Mouse (Mus musculus): ENCODE measurements around the gene Ccr7. TPM values are rescaled to one million over a fixed set of nuclear protein-coding genes. Genes with fewer than 3 reads are reported as not detected.

The Ccr7 gene
- polyA plus RNA-seq, 1 experiment from 2014 or later, result 0.32 TPM

DNA sequence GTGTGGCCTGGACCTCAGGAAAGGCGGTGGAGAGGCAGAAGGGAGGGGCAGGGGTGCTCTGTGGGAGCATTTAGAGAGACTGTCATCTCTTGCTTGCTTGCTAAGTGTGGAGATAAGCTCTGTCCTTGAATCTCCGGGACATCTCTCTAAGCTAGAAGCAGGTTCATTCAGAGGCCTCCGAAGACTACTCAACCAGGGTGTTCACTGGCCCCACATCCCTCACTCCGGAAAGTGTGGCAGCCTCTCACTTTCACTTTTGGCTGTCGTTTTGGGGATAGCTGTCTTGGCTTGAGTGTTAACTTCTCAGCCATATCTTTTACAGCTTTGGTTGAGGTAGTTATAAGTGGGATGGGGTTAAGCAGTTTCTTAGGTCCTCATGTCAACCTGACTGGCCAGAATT is 10.4 kb downstream of the Ccr7 start:
- no peak overlapping the region for H3K4me2 ChIP-seq (ENCODE audit: low read depth, low read length)
- no peak overlapping the region for H3K27ac ChIP-seq (ENCODE audit: low read length)
- no peak for ATAC-seq (ENCODE audit: low read depth)
- H3K4me3 ChIP-seq (ENCODE audit: low read depth, low read length), result no peak overlapping the region
- H3K9me3 ChIP-seq (replicated peaks; ENCODE audit: control insufficient read depth, low read length), result no peaks in the 10 kb centered on the region
- no peak overlapping the region for H3K9ac ChIP-seq (ENCODE audit: low read depth, low read length)
- peaks cover 6% of the 10 kb centered on the region for H3K4me1 ChIP-seq (ENCODE audit: control insufficient read depth, low read depth, low read length)
- H3K27me3 ChIP-seq (ENCODE audit: control insufficient read depth, insufficient read depth, low read depth, low read length), result no peaks in the 10 kb centered on the region; the same call in 1 of the 2 replicates
- 22% methylated on average over 5 of the region's 5 CpGs for WGBS (ENCODE audit: insufficient replicate concordance)
- H3K36me3 ChIP-seq (ENCODE audit: control insufficient read depth, insufficient read depth), result no peaks in the 10 kb centered on the region

DNA sequence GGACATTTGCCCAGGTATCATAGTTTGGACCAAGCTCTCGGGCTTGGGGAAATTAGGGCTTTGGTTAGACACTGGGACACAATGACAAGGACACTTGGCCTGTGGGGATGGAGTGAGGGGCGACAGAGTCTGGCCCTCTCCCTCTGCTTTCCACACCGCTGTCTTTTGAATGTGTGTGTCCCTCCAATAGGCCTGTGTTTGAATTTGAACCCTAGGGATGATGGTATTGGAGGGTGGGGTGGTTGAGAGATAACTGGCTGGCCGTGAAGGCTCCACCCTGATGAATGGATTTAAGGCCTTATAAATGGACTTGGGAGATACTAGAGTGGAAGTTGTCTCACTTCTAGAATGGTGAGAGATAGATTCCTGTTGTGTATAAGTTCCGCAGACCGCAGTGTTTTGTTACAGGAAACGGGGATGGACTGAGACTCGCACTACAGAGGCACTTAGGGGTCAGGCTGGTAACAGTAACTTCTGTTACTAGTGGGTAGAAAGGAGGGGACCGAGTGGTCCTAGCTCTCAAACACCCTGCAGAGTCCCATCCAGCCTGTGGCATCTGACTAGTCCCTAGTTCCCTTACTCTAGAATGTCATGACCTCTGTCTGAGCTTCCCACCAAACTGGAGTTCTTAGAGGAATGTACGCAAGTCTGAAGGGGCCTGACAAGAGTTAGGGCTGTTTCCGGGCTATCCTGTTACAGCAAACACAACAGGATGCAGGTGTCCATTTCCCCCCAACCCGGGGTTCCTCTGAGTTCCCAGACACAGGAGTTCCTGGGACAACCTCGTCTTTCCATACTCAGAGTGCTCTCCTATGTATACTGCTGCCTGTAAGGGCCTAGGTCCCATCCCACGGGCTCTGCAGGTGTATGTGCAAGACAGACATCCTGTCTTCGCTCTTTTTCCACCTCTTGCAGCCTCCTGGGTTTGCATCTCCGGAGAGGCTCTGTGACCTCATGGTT is 11.5 kb downstream of the Ccr7 start:
- Histone ChIP-seq H3K27me3 (ENCODE audit: control insufficient read depth, insufficient read depth, low read depth, low read length) (no peaks in the 10 kb centered on the region; the same call in 1 of the 2 replicates), H3K36me3 (ENCODE audit: control insufficient read depth, insufficient read depth) (no peaks in the 10 kb centered on the region), H3K9ac (ENCODE audit: low read depth, low read length) (no peak overlapping the region), H3K4me3 (ENCODE audit: low read depth, low read length) (no peak overlapping the region), H3K4me2 (ENCODE audit: low read depth, low read length) (no peak overlapping the region), H3K27ac (ENCODE audit: low read length) (no peak overlapping the region), H3K9me3 (replicated peaks; ENCODE audit: control insufficient read depth, low read length) (no peaks in the 10 kb centered on the region), H3K4me1 (ENCODE audit: control insufficient read depth, low read depth, low read length) (peaks cover 6% of the 10 kb centered on the region)
- ATAC-seq (ENCODE audit: low read depth), result no peak
- 30% methylated on average over 16 of the region's 16 CpGs for WGBS (ENCODE audit: insufficient replicate concordance)

DNA sequence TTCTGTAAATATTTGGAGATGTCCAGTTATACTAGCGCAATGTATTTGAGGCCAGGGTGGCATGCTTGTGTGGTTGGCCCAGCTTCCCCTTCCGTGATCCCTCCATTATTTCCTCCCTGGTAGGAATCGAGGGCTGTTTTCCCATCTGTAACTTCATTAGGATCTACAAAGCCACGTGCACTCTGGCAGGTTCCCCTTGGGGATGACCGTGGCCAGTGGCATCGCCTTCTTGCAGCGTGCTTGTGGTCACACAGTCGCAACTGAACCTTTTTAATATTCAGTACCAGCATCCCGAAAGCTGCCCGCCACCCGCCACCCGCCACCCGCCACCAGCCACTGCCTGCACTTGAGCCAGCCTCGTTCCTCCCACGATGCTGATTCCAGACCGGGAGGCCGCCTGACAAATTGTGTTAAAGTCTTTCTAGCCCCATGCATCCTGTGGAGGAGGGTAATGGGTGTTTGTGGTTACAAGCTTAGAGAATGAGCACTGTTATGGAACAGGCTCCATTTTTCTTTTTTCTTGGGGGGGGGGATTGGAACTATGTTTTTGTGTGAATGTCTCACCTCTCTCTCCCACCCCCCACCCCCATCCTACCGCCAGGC is 12.3 kb downstream of the Ccr7 start:
- H3K4me2 ChIP-seq (ENCODE audit: low read depth, low read length), result no peak overlapping the region
- 23% methylated on average over 18 of the region's 18 CpGs for WGBS (ENCODE audit: insufficient replicate concordance)
- H3K9ac ChIP-seq (ENCODE audit: low read depth, low read length), result no peak overlapping the region
- H3K27ac ChIP-seq (ENCODE audit: low read length), result no peak overlapping the region
- ATAC-seq (ENCODE audit: low read depth), result no peak
- peaks cover 6% of the 10 kb centered on the region for H3K4me1 ChIP-seq (ENCODE audit: control insufficient read depth, low read depth, low read length)
- H3K4me3 ChIP-seq (ENCODE audit: low read depth, low read length), result no peak overlapping the region
- H3K9me3 ChIP-seq (replicated peaks; ENCODE audit: control insufficient read depth, low read length), result no peaks in the 10 kb centered on the region
- H3K36me3 ChIP-seq (ENCODE audit: control insufficient read depth, insufficient read depth), result no peaks in the 10 kb centered on the region
- H3K27me3 ChIP-seq (ENCODE audit: control insufficient read depth, insufficient read depth, low read depth, low read length), result no peaks in the 10 kb centered on the region; the same call in 1 of the 2 replicates

DNA sequence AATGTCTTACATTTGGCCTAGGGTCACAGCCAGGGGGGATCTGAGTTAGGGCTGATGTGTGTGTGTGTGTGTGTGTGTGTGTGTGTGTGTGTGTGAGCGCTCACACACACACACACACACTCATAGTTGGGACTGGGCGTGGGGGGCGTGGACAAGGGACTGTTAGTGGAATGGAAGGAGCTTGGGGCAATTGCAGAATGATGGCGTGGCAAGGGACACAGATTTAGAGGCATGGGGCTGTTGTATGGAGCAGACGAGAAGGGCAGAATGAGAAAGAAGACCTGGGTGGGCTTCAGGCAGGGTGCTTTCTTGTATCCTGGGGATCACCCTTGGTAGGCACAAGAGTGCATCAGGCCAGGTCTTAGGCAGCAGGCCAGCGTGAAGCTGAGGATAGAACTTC is 12.8 kb downstream of the Ccr7 start:
- Histone ChIP-seq H3K9me3 (replicated peaks; ENCODE audit: control insufficient read depth, low read length) (no peaks in the 10 kb centered on the region), H3K9ac (ENCODE audit: low read depth, low read length) (no peak overlapping the region), H3K27me3 (ENCODE audit: control insufficient read depth, insufficient read depth, low read depth, low read length) (no peaks in the 10 kb centered on the region), H3K4me1 (ENCODE audit: control insufficient read depth, low read depth, low read length) (peaks cover 6% of the 10 kb centered on the region), H3K27ac (ENCODE audit: low read length) (no peak overlapping the region), H3K4me2 (ENCODE audit: low read depth, low read length) (no peak overlapping the region), H3K4me3 (ENCODE audit: low read depth, low read length) (no peak overlapping the region), H3K36me3 (ENCODE audit: control insufficient read depth, insufficient read depth) (no peaks in the 10 kb centered on the region)
- 48% methylated on average over 6 of the region's 6 CpGs for WGBS (ENCODE audit: insufficient replicate concordance)
- no peak for ATAC-seq (ENCODE audit: low read depth)

DNA sequence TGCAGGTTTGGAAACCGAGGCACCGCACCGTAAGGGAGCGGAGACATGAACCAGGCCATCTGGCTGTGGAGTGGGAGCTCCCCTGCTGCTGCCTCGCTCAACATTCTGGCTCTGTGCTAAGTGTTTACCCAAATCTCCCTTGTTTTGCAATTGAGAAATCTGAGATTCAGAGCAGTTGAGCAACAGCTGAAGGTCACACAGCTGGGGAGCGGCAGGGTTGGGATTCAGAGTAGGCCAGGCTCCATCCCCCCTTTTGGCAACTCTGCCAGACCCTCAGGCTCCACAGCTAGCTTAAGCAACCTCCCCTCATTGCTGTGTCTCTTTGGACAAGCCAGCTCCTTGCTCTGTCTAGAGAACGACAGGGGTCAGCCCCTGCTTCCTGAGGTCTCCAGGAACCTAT is 13.3 kb downstream of the Ccr7 start:
- Histone ChIP-seq H3K27me3 (ENCODE audit: control insufficient read depth, insufficient read depth, low read depth, low read length) (no peaks in the 10 kb centered on the region), H3K36me3 (ENCODE audit: control insufficient read depth, insufficient read depth) (no peaks in the 10 kb centered on the region), H3K9me3 (replicated peaks; ENCODE audit: control insufficient read depth, low read length) (no peaks in the 10 kb centered on the region), H3K4me2 (ENCODE audit: low read depth, low read length) (no peak overlapping the region), H3K27ac (ENCODE audit: low read length) (no peak overlapping the region), H3K4me3 (ENCODE audit: low read depth, low read length) (no peak overlapping the region), H3K4me1 (ENCODE audit: control insufficient read depth, low read depth, low read length) (peaks cover 6% of the 10 kb centered on the region), H3K9ac (ENCODE audit: low read depth, low read length) (no peak overlapping the region)
- ATAC-seq (ENCODE audit: low read depth), result peak; percentile 71
- 66% methylated on average over 7 of the region's 7 CpGs for WGBS (ENCODE audit: insufficient replicate concordance)

DNA sequence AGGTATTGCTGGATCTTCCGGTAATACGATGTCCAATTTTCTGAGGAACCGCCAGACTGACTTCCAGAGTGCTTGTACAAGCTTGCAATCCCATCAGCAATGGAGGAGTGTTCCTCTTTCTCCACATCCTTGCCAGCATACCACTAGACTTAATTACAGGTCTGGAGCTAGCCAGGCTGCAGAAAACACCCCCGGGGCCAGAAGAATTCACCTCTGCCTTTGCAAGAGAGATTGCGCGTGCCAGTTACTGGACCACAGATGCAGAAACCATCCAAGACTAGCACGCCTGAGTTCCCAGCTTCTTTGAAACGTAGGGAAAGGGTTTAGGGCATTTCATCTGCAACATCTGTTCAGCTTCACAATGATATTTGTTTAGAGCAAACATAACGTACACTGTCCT is 15.9 kb downstream of the Ccr7 start:
- WGBS (ENCODE audit: insufficient replicate concordance), result 67% methylated on average over 9 of the region's 9 CpGs
- Histone ChIP-seq H3K27ac (ENCODE audit: low read length) (no peak overlapping the region), H3K4me2 (ENCODE audit: low read depth, low read length) (no peak overlapping the region), H3K4me1 (ENCODE audit: control insufficient read depth, low read depth, low read length) (peaks cover 6% of the 10 kb centered on the region), H3K9ac (ENCODE audit: low read depth, low read length) (no peak overlapping the region), H3K36me3 (ENCODE audit: control insufficient read depth, insufficient read depth) (no peaks in the 10 kb centered on the region), H3K9me3 (replicated peaks; ENCODE audit: control insufficient read depth, low read length) (no peaks in the 10 kb centered on the region), H3K4me3 (ENCODE audit: low read depth, low read length) (no peak overlapping the region), H3K27me3 (ENCODE audit: control insufficient read depth, insufficient read depth, low read depth, low read length) (no peaks in the 10 kb centered on the region)
- ATAC-seq (ENCODE audit: low read depth), result no peak

DNA sequence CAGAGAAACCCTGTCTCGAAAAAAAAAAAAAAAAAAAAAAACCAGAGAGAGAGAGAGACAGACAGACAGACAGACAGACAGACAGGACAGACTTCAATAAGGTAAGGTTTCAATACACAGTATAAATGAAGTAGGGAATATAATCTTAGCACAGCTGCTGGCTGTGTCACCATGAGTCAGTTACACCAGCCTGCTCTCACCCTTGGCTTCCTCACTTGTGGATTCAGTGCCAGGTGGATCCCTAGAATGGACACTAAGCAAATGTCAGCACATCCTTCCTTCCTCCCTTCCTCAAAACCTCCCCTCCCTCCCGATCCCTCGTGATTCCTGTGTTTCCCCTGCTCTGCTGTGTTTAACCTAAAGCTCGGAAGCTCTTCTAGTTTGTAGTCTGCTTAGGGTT is 17.5 kb downstream of the Ccr7 start:
- Histone ChIP-seq H3K27ac (ENCODE audit: low read length) (no peak overlapping the region), H3K27me3 (ENCODE audit: control insufficient read depth, insufficient read depth, low read depth, low read length) (no peaks in the 10 kb centered on the region), H3K4me3 (ENCODE audit: low read depth, low read length) (no peak overlapping the region), H3K4me2 (ENCODE audit: low read depth, low read length) (no peak overlapping the region), H3K4me1 (ENCODE audit: control insufficient read depth, low read depth, low read length) (peaks cover 6% of the 10 kb centered on the region), H3K9me3 (replicated peaks; ENCODE audit: control insufficient read depth, low read length) (no peaks in the 10 kb centered on the region), H3K36me3 (ENCODE audit: control insufficient read depth, insufficient read depth) (no peaks in the 10 kb centered on the region), H3K9ac (ENCODE audit: low read depth, low read length) (no peak overlapping the region)
- ATAC-seq (ENCODE audit: low read depth), result no peak
- 52% methylated on average over 4 of the region's 4 CpGs for WGBS (ENCODE audit: insufficient replicate concordance)

DNA sequence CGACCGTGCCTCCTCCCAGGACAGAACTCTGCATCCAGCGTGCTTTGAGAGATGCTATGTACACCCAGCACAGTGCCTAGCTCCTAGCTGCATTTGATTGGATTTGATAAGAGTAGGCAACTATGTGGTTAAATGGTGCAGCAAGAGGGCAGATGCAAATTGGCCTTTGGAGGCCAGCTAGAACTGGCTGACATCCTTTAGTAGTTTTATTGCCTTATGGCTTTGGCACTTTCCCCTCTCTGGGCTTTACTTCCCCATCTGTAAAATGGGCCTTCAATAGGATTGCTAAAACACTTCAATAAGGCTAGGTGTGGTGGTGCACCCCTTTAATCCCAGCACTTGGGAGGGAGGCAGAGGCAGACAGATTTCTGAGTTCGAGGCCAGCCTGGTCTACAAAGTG is 17.9 kb downstream of the Ccr7 start:
- no peak overlapping the region for H3K4me2 ChIP-seq (ENCODE audit: low read depth, low read length)
- peaks cover 6% of the 10 kb centered on the region for H3K4me1 ChIP-seq (ENCODE audit: control insufficient read depth, low read depth, low read length)
- H3K27me3 ChIP-seq (ENCODE audit: control insufficient read depth, insufficient read depth, low read depth, low read length), result no peaks in the 10 kb centered on the region
- no peak overlapping the region for H3K27ac ChIP-seq (ENCODE audit: low read length)
- no peak overlapping the region for H3K9ac ChIP-seq (ENCODE audit: low read depth, low read length)
- H3K36me3 ChIP-seq (ENCODE audit: control insufficient read depth, insufficient read depth), result no peaks in the 10 kb centered on the region
- WGBS (ENCODE audit: insufficient replicate concordance), result 43% methylated on average over 4 of the region's 4 CpGs
- no peak overlapping the region for H3K4me3 ChIP-seq (ENCODE audit: low read depth, low read length)
- H3K9me3 ChIP-seq (replicated peaks; ENCODE audit: control insufficient read depth, low read length), result no peaks in the 10 kb centered on the region
- no peak for ATAC-seq (ENCODE audit: low read depth)

DNA sequence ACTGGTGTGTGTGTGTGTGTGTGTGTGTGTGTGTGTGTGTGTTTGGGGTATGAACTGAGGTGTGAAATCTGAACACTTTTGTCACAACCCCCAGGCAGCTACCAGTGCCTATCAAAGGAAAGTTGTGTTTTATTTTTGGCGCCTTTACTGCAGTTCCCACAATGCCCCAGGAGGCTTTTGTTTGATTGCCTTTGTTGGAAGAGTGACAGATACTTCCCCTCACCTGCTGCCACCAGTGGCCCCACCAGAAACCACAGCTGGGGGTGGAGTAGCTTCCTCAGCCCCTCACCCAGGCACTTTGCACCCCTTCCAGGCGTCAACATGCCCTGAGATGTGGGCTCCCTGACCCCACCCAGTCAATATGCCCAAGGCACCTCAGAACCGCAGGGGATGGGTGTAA is 18.5 kb downstream of the Ccr7 start:
- Histone ChIP-seq H3K9me3 (replicated peaks; ENCODE audit: control insufficient read depth, low read length) (no peaks in the 10 kb centered on the region), H3K4me1 (ENCODE audit: control insufficient read depth, low read depth, low read length) (peaks cover 4% of the 10 kb centered on the region), H3K27ac (ENCODE audit: low read length) (no peak overlapping the region), H3K36me3 (ENCODE audit: control insufficient read depth, insufficient read depth) (no peaks in the 10 kb centered on the region), H3K27me3 (ENCODE audit: control insufficient read depth, insufficient read depth, low read depth, low read length) (no peaks in the 10 kb centered on the region; the same call in 1 of the 2 replicates), H3K4me3 (ENCODE audit: low read depth, low read length) (no peak overlapping the region), H3K9ac (ENCODE audit: low read depth, low read length) (no peak overlapping the region), H3K4me2 (ENCODE audit: low read depth, low read length) (no peak overlapping the region)
- 19% methylated on average over 3 of the region's 3 CpGs for WGBS (ENCODE audit: insufficient replicate concordance)
- no peak for ATAC-seq (ENCODE audit: low read depth)
